14 mouse cellular contexts compared by ENCODE assay signal in the genomic region with DNA sequence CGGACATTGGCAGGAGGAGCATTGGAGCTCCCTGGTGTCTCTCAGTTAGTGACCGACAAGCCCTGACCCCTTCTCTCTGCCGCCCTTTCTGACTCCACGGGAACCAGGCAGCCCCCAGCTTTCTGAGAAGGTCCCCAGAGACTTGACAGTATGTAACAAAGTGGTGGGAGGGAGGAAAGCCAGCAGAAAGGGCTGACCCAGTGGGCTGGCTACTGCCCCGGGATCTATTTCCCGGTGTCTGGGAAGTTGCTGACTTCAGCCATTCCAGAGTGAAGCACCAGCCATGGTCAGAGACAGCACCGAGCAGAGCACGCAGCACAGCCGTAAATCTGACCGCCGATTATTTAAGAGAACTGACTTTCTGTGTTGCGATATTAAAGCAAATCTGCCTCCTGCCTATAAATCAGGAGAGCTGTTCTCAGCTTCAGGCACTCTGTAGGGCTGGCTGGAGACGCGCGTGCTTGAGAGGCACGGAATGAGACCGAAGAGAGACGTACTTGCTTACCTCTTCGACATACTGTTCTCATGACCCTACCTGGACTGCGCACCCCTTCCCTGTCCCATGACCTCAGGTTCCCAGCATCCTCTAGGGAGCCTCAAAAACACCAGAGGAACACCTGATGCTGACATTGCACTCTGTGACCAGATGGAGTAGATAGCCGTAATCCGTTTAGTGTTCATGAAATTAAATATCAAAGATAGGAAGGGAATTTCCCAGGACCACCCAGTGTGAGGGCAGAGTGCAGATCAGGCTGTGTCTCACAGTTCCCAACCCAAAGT.
DNase-seq lines count a peak whose midpoint lies in the region; ATAC-seq lines count a peak whose summit lies in the region.
"Had no signal": no experiment of that assay in that cellular context is flagged by ENCODE, and none has a peak within 500 bp of the region (broad histone marks: within the 10 kb centered on the region; RNA-seq: fewer than 3 reads in every experiment).

No protein-coding gene starts in this region.

- H3K27ac ChIP-seq in lung, embryonic 16.5 days (ENCODE audit: low read length), result no peak overlapping the region
- H3K27ac ChIP-seq: heart, embryonic 15.5 days had no signal

- H3K4me2 ChIP-seq in lung, embryonic 16.5 days (ENCODE audit: low read depth, low read length), result peak overlapping the region; percentile 26
- H3K4me2 ChIP-seq: heart, embryonic 15.5 days had no signal

- H3K27me3 ChIP-seq in lung, embryonic 16.5 days (ENCODE audit: control insufficient read depth, insufficient read depth, low read depth, low read length), result no peaks in the 10 kb centered on the region
- H3K27me3 ChIP-seq: heart, embryonic 15.5 days had no signal

- 54% methylated on average over 22 of the region's 22 CpGs for WGBS in lung, embryonic 16.5 days

- no peak overlapping the region for H3K9ac ChIP-seq in lung, embryonic 16.5 days (ENCODE audit: low read length)
- H3K9ac ChIP-seq: heart, embryonic 15.5 days had no signal

- H3K36me3 ChIP-seq in lung, embryonic 16.5 days (ENCODE audit: control insufficient read depth, insufficient read depth, low read length), result no peaks in the 10 kb centered on the region
- H3K36me3 ChIP-seq: heart, embryonic 15.5 days had no signal

- peak; percentile 62 for ATAC-seq in lung, embryonic 16.5 days (ENCODE audit: low read depth)
- ATAC-seq in megakaryocyte progenitor cell, adult 5-6 weeks (replicated peaks; ENCODE audit: poor library complexity), result no peak
- ATAC-seq: inflammation-experienced regulatory T-cells, adult 6 months had no signal

- no peaks in the 10 kb centered on the region for H3K9me3 ChIP-seq in lung, embryonic 16.5 days (ENCODE audit: control insufficient read depth, low read length)
- H3K9me3 ChIP-seq: heart, embryonic 15.5 days had no signal

- H3K4me1 ChIP-seq in lung, embryonic 16.5 days (replicated peaks; ENCODE audit: control insufficient read depth, insufficient read depth, low read length), result no peaks in the 10 kb centered on the region

- H3K4me3 ChIP-seq in lung, embryonic 16.5 days (ENCODE audit: low read length), result no peak overlapping the region
- H3K4me3 ChIP-seq: heart, embryonic 15.5 days had no signal

- DNase-seq in adrenal gland, adult 2 months, result peak; percentile 27
- no peak for DNase-seq in adrenal gland, postnatal 4 days (ENCODE audit: low spot score in 2 of 2)
- no peak for DNase-seq in lung, postnatal 14 days
- peak; percentile 52 to 70 for DNase-seq in kidney, postnatal 25 days
- peak; percentile 43 for DNase-seq in testis, postnatal 10 days (ENCODE audit: low spot score)
- DNase-seq in adipocyte (ENCODE audit: low spot score), result no peak
- DNase-seq: cerebellum, adult 18-20 months; liver; right cerebral cortex, postnatal 4 days; thymus, postnatal 14 days had no signal

Comparison
In these comparisons a context has a peak if more than half of its experiments do, and no peak if none do; other contexts are left out.
1. DNase-seq: peak in adrenal gland, adult 2 months (single experiment), kidney, postnatal 25 days (2 of 2) and testis, postnatal 10 days (single experiment); none in adrenal gland, postnatal 4 days (0 of 2), lung, postnatal 14 days (single experiment) and adipocyte (single experiment).